Mouse (Mus musculus): ENCODE data around the gene Dedd. TPM values are rescaled to one million over a fixed set of nuclear protein-coding genes. Genes with fewer than 3 reads are reported as not detected.
A peak's percentile ranks its signal among the peaks of the same experiment; 100 is the strongest.

Gene Dedd
- polyA plus RNA-seq, 1 experiment from 2014 or later = 55.5 TPM

GRCm38 (mm10) chr1:171372880-171373279, 43.9 kb downstream of the Dedd start:
- no peak overlapping the region for H3K9ac ChIP-seq (replicated peaks; ENCODE audit: low read depth, low read length)
- H3K27ac ChIP-seq (ENCODE audit: low read length) = no peak overlapping the region
- no peaks in the 10 kb centered on the region for H3K9me3 ChIP-seq (ENCODE audit: control insufficient read depth, low read length)
- H3K4me1 ChIP-seq (replicated peaks; ENCODE audit: control insufficient read depth, insufficient read depth, low read length) = no peaks in the 10 kb centered on the region
- WGBS = 42% methylated on average over 3 of the region's 3 CpGs
- no peak overlapping the region for H3K4me3 ChIP-seq (replicated peaks; ENCODE audit: low read length)
- no peaks in the 10 kb centered on the region for H3K36me3 ChIP-seq (ENCODE audit: control insufficient read depth, insufficient read depth)
- no peak overlapping the region for H3K4me2 ChIP-seq (ENCODE audit: low read length)
- H3K27me3 ChIP-seq (replicated peaks; ENCODE audit: control insufficient read depth, insufficient read depth, low read length) = no peaks in the 10 kb centered on the region
- no peak for ATAC-seq

GRCm38 (mm10) chr1:171373946-171374345, 45.0 kb downstream of the Dedd start:
- H3K27me3 ChIP-seq (replicated peaks; ENCODE audit: control insufficient read depth, insufficient read depth, low read length) = no peaks in the 10 kb centered on the region
- H3K4me3 ChIP-seq (replicated peaks; ENCODE audit: low read length) = no peak overlapping the region
- no peak overlapping the region for H3K9ac ChIP-seq (replicated peaks; ENCODE audit: low read depth, low read length)
- H3K27ac ChIP-seq (ENCODE audit: low read length) = no peak overlapping the region
- 3% methylated on average over 3 of the region's 4 CpGs for WGBS
- no peaks in the 10 kb centered on the region for H3K36me3 ChIP-seq (ENCODE audit: control insufficient read depth, insufficient read depth)
- H3K4me2 ChIP-seq (ENCODE audit: low read length) = no peak overlapping the region
- no peaks in the 10 kb centered on the region for H3K9me3 ChIP-seq (ENCODE audit: control insufficient read depth, low read length)
- no peak for ATAC-seq
- no peaks in the 10 kb centered on the region for H3K4me1 ChIP-seq (replicated peaks; ENCODE audit: control insufficient read depth, insufficient read depth, low read length)

- H3K9ac ChIP-seq (replicated peaks; ENCODE audit: low read depth, low read length) = no peak overlapping the region
- 50% methylated on average over 9 of the region's 9 CpGs for WGBS
- peaks cover 7% of the 10 kb centered on the region for H3K27me3 ChIP-seq (replicated peaks; ENCODE audit: control insufficient read depth, insufficient read depth, low read length)
- peaks cover 9% of the 10 kb centered on the region for H3K4me1 ChIP-seq (replicated peaks; ENCODE audit: control insufficient read depth, insufficient read depth, low read length)
- H3K36me3 ChIP-seq (ENCODE audit: control insufficient read depth, insufficient read depth) = no peaks in the 10 kb centered on the region
- no peaks in the 10 kb centered on the region for H3K9me3 ChIP-seq (ENCODE audit: control insufficient read depth, low read length)
- ATAC-seq = no peak
- no peak overlapping the region for H3K4me3 ChIP-seq (replicated peaks; ENCODE audit: low read length)
- no peak overlapping the region for H3K27ac ChIP-seq (ENCODE audit: low read length)
- no peak overlapping the region for H3K4me2 ChIP-seq (ENCODE audit: low read length)
Observed at GRCm38 (mm10) chr1:171375646-171376097, 46.7 kb downstream of the Dedd start.

GRCm38 (mm10) chr1:171378298-171378697, 49.4 kb downstream of the Dedd start:
- Histone ChIP-seq H3K4me3 (replicated peaks; ENCODE audit: low read length) (no peak overlapping the region), H3K27ac (ENCODE audit: low read length) (no peak overlapping the region), H3K36me3 (ENCODE audit: control insufficient read depth, insufficient read depth) (no peaks in the 10 kb centered on the region), H3K27me3 (replicated peaks; ENCODE audit: control insufficient read depth, insufficient read depth, low read length) (peaks cover 12% of the 10 kb centered on the region), H3K9ac (replicated peaks; ENCODE audit: low read depth, low read length) (no peak overlapping the region), H3K4me1 (replicated peaks; ENCODE audit: control insufficient read depth, insufficient read depth, low read length) (peaks cover 9% of the 10 kb centered on the region), H3K4me2 (ENCODE audit: low read length) (no peak overlapping the region), H3K9me3 (ENCODE audit: control insufficient read depth, low read length) (no peaks in the 10 kb centered on the region)
- 90% methylated on average over 6 of the region's 6 CpGs for WGBS
- no peak for ATAC-seq

GRCm38 (mm10) chr1:171379935-171380599, 51.1 kb downstream of the Dedd start:
- H3K4me1 ChIP-seq (replicated peaks; ENCODE audit: control insufficient read depth, insufficient read depth, low read length) = peaks cover 9% of the 10 kb centered on the region
- H3K4me3 ChIP-seq (replicated peaks; ENCODE audit: low read length) = peak overlapping the region; percentile 36
- H3K4me2 ChIP-seq (ENCODE audit: low read length) = peak overlapping the region; percentile 55
- H3K27ac ChIP-seq (ENCODE audit: low read length) = no peak overlapping the region
- H3K36me3 ChIP-seq (ENCODE audit: control insufficient read depth, insufficient read depth) = no peaks in the 10 kb centered on the region
- peaks cover 12% of the 10 kb centered on the region for H3K27me3 ChIP-seq (replicated peaks; ENCODE audit: control insufficient read depth, insufficient read depth, low read length)
- H3K9ac ChIP-seq (replicated peaks; ENCODE audit: low read depth, low read length) = peak overlapping the region; percentile 42; the same call in 1 of the 2 replicates
- ATAC-seq = peak; percentile 74
- no peaks in the 10 kb centered on the region for H3K9me3 ChIP-seq (ENCODE audit: control insufficient read depth, low read length)
- under 1% methylated on average over 31 of the region's 31 CpGs for WGBS

- no peaks in the 10 kb centered on the region for H3K36me3 ChIP-seq (ENCODE audit: control insufficient read depth, insufficient read depth)
- no peak overlapping the region for H3K4me3 ChIP-seq (replicated peaks; ENCODE audit: low read length)
- H3K27me3 ChIP-seq (replicated peaks; ENCODE audit: control insufficient read depth, insufficient read depth, low read length) = peaks cover 12% of the 10 kb centered on the region
- no peak overlapping the region for H3K9ac ChIP-seq (replicated peaks; ENCODE audit: low read depth, low read length)
- no peaks in the 10 kb centered on the region for H3K9me3 ChIP-seq (ENCODE audit: control insufficient read depth, low read length)
- no peak overlapping the region for H3K4me2 ChIP-seq (ENCODE audit: low read length)
- peaks cover 9% of the 10 kb centered on the region for H3K4me1 ChIP-seq (replicated peaks; ENCODE audit: control insufficient read depth, insufficient read depth, low read length)
- WGBS = 88% methylated on average over 11 of the region's 11 CpGs
- no peak overlapping the region for H3K27ac ChIP-seq (ENCODE audit: low read length)
- ATAC-seq = no peak
Observed at GRCm38 (mm10) chr1:171382096-171382620, 53.2 kb downstream of the Dedd start.

GRCm38 (mm10) chr1:171384361-171384760, 55.4 kb downstream of the Dedd start:
- Histone ChIP-seq H3K27me3 (replicated peaks; ENCODE audit: control insufficient read depth, insufficient read depth, low read length) (peaks cover 10% of the 10 kb centered on the region), H3K27ac (ENCODE audit: low read length) (no peak overlapping the region), H3K4me3 (replicated peaks; ENCODE audit: low read length) (no peak overlapping the region), H3K4me1 (replicated peaks; ENCODE audit: control insufficient read depth, insufficient read depth, low read length) (peaks cover 9% of the 10 kb centered on the region), H3K9me3 (ENCODE audit: control insufficient read depth, low read length) (no peaks in the 10 kb centered on the region), H3K36me3 (ENCODE audit: control insufficient read depth, insufficient read depth) (no peaks in the 10 kb centered on the region), H3K9ac (replicated peaks; ENCODE audit: low read depth, low read length) (no peak overlapping the region), H3K4me2 (ENCODE audit: low read length) (no peak overlapping the region)
- ATAC-seq = no peak
- WGBS = 67% methylated on average over 9 of the region's 9 CpGs

- ATAC-seq = no peak
- 66% methylated on average over 9 of the region's 9 CpGs for WGBS
Observed at GRCm38 (mm10) chr1:171385171-171385570, 56.2 kb downstream of the Dedd start.

GRCm38 (mm10) chr1:171387099-171387498, 58.2 kb downstream of the Dedd start:
- H3K9me3 ChIP-seq (ENCODE audit: control insufficient read depth, low read length) = no peaks in the 10 kb centered on the region
- no peaks in the 10 kb centered on the region for H3K4me1 ChIP-seq (replicated peaks; ENCODE audit: control insufficient read depth, insufficient read depth, low read length)
- no peak overlapping the region for H3K9ac ChIP-seq (replicated peaks; ENCODE audit: low read depth, low read length)
- no peak overlapping the region for H3K4me3 ChIP-seq (replicated peaks; ENCODE audit: low read length)
- no peak overlapping the region for H3K4me2 ChIP-seq (ENCODE audit: low read length)
- 26% methylated on average over 6 of the region's 6 CpGs for WGBS
- no peak overlapping the region for H3K27ac ChIP-seq (ENCODE audit: low read length)
- H3K27me3 ChIP-seq (replicated peaks; ENCODE audit: control insufficient read depth, insufficient read depth, low read length) = no peaks in the 10 kb centered on the region
- ATAC-seq = no peak
- H3K36me3 ChIP-seq (ENCODE audit: control insufficient read depth, insufficient read depth) = no peaks in the 10 kb centered on the region

More at GRCm38 (mm10) chr1:171385171-171385570, 56.2 kb downstream of the Dedd start:
- Histone ChIP-seq H3K4me2 (ENCODE audit: low read length) (no peak overlapping the region), H3K9ac (replicated peaks; ENCODE audit: low read depth, low read length) (no peak overlapping the region), H3K4me3 (replicated peaks; ENCODE audit: low read length) (no peak overlapping the region), H3K9me3 (ENCODE audit: control insufficient read depth, low read length) (no peaks in the 10 kb centered on the region), H3K27ac (ENCODE audit: low read length) (no peak overlapping the region), H3K27me3 (replicated peaks; ENCODE audit: control insufficient read depth, insufficient read depth, low read length) (peaks cover 5% of the 10 kb centered on the region), H3K36me3 (ENCODE audit: control insufficient read depth, insufficient read depth) (no peaks in the 10 kb centered on the region), H3K4me1 (replicated peaks; ENCODE audit: control insufficient read depth, insufficient read depth, low read length) (peaks cover 2% of the 10 kb centered on the region)

Data from forebrain, embryonic 16.5 days (tissue).